Mouse (Mus musculus): Measurements from ENCODE around the gene Gm3045. TPM values are rescaled to one million over a fixed set of nuclear protein-coding genes. Genes with fewer than 3 reads are reported as not detected.
A peak's percentile ranks its signal among the peaks of the same experiment; 100 is the strongest.

Gene Gm3045
- total RNA-seq, 1 experiment from 2014 or later: not detected

DNA sequence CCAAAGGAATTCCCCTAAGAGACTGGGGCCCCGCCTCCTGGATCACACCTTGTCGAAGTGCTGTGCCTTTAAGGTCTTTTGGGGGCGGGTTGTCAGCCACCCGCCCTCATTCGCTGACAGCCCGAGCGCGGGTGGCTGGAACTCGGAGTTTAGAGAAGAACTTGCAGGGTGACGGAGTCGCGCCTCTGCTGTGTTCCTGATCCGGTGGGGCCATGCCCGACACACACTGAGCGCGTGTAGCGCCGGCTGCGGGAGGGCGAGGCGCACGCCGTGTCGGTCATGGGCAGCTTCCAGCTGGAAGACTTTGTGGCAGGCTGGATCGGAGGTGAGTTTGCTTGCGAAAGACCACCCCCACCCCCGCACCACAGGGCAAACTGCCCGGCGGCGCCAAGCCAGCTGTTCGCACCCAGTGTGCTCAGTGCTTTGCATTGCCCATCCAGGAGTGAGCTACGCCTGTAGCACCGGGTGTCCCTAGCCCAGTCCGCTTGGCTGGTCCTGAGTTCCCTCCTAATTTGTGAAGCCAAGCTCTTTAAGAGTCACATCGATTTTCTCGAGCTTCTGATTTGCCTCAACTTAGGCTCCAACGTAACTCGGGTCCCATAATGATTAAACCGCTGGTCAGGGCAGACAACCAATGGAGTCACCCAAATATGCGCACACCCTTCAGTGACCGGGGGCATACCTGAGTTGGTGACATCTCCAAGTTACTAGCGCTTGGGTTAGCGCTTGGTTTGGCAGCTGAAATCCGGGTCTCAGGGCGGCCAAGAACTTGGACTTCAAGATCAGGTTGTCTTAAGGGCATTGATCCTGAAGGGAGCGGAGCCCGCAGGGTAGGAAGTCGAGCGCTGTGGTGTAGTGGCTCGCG is 12.0 kb downstream of the Gm3045 start, which contains the start of gene Slc25a48:
Gene Slc25a48 (plus strand): TSS at position 145 of the 865 bp plus-strand sequence.
- DNase-seq: peak; percentile 81

DNA sequence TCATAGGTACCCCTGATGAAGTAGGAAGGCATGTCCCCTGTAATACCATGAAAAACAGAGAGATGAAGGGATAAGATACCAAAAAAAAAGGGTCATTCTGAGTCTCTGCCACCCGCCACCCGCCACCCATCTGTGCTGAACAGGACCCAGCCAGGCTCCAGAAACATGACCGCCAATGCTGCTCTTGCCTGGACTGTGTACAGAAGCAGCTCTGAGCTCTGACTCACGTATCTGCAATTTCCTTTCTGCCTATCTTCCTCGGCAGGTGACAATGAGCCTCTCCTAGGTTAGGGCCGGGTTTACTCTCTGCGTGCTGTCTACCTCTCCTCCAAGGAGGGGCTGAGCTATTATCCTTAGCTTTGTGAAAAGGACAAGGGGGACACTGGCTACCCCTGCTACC is 17.0 kb downstream of the Gm3045 start:
- DNase-seq: no peak

DNA sequence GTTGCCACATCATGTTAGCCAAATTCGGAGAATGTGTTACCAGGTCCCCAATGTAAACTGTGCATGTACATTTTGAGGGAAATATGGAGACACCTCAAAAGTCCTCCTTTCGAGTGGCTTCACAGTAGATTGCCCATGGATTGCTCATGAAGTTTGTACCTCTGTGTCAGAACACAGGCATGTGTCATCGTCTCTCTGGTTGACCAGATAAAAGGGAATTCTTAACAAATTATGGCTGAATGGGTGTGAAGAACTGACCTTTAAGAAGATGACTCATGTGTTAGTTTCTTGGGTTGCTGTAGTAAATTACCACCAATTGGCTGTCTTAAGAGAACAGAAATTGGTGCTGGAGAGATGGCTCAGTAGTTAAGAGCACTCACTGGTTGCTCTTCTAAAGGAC is 17.7 kb downstream of the Gm3045 start:
- no peak for DNase-seq

DNA sequence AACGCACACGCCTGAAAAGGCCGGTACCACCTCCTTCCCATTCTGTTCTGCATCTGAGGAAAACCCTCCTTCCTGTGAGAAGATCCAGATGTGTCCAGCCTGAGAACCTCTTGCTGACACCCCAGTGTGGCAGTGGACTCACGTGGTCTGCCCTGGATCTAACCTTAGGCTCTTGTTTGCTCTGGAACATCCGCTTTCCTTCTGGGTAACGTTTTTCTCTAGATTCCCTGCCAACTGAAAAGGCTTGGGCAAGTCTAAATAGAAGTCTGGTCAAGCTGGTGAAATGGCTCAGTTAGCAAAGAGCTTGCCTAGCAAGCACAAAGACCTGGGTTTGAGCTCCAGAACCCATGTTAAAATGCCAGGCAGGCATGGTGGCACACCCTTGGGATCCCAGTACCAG is 18.6 kb downstream of the Gm3045 start:
- DNase-seq: no peak

DNA sequence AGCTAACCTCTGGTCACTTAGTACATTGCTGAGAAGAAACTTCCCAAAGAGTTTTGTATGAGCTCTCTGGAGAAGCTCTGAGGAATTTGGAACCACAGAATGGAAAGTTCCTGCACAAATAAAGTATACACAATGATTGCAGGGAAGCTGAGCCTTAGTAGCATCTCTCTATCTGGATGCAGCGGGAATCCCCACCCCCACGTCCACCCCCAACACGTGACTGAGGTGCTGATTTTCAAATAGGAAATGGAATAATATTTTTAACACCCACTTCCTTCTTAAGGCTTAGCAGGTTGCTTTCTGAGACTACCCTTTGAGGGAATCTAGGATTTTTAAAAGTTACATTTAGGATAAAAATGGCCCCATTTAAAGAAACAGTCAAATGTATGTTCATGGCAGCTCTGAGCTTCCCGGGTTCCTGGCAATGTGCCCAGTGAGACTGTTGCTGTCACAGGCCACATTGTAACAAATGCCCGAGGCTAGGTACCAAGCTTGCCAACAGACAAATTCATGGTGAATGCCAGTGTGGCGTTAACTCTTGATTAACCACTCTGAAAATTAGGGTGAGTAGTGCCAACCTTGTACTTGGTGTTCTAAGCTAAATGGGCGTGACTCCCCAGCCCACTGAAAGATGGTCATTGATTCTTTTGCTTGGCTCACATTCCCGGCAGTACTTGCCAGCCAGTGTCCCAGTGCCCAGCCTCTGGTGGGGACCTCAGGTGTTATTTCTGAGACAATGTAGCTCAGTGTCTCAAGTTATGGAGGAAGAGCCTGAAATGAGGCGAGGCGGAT is 23.0 kb downstream of the Gm3045 start:
- peak; percentile 56 for DNase-seq

DNA sequence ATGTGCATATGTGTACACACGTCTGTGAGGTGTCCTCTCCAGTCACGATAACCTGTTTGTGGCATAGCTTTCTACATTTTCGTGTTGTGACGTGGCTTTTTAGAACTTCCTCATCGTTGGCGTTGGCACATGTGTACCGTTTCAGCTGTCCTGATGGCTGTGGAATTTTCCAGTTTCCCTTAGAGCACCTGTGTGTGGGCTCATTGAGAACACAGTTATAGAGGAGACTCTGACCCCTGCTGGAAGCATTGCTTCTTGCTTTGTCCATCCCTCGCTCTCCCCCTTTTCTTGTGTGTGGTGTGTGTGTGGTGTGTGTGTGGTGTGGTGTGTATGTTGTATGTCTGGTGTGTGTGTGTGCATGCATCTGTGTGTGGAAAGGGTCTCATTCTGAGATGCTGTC is 23.6 kb downstream of the Gm3045 start:
- no peak for DNase-seq

DNA sequence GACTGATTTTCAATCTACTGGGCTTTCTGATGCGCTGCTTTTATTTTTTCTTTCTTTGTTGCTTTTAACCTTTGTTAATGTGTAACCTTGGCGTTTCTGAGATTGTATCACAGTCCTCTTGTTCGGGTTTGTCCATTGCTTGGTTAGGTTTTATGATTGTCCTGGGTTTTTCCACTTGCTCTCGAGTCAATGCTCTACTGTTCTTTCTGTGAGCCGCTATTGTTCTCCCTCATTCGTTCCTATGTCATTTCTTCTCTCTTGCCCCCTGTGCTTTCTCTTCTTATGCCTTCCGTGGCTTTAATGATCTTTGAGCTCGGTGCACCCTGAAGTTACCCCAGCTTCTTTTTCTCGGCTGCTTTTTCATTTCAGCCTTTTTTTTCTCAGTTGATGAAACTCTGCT is 31.6 kb downstream of the Gm3045 start:
- no peak for DNase-seq

DNA sequence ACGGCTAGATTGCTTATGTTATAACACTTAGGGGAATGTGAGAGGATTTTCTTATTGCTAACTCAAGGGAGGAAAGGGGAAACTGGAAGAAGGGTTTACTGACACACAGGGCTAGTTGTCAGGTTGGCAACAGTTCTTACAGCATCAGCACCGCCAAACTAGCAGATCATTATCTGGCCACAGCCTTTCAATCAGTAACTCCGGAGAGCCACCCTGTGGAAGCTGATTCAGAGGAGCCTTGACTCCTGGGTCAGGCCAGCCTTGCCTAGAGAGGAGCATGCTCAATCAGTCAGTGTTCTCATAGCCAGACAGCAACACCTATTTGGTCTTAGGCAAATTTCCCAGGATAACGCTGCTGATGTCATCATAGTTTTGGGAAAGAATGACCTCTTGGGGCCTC is 35.1 kb downstream of the Gm3045 start:
- no peak for DNase-seq

DNA sequence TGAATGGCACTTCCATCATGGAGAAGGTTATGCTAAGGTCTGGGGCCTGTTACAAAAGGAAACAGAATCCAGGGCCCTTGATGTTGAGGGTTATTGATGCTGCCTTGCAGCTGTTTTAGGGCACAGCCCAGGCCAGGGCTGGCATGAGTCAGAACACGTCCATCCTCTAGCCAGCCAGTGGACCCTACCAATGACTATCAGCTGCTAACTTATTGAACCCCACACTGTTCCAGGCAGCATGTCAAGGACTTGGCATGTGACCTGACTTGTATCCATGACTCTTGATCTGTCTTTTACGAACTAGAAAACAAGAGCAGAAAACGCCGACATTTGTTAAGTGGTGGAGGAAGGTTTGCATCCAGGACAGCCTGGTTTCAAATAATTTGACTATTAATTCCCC is 36.4 kb downstream of the Gm3045 start:
- no peak for DNase-seq

DNA sequence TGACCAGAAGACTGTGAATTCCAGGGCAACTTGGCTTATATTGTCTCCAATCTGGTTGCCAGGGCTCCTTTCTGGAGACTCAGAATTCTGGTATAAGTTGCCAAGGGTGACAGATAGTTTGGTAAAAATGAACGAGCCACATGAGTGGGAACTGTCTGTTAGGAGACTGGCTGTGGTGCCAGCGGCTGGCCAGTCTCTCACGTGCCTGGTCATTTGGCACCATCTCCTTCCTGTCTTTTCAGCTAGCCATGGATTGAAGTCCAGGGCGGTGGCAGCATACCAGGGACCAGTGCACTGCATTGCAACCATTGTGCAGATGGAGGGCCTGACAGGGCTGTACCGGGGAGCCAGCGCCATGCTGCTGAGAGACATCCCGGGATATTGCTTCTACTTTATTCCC is 36.9 kb downstream of the Gm3045 start:
- no peak for DNase-seq

DNA sequence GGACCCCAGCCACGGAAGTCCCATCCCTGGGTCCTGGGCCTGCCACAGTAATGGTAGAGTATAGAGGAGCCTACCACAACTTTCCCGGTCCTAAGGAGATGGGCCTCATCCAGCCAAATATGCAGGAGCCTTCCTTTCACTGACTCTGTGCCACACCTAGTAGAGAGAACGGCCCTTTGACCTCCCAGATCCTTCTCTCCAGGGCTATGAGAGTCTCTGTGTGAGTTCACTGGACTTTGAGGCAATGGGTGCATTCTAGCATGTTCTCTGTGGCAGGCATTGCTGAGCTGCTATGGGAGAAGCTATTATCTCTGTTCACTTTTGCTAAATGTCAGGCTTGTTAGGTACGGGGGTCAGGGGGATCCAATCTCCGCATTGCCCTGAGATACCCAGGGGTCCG is 37.4 kb downstream of the Gm3045 start:
- DNase-seq: no peak

DNA sequence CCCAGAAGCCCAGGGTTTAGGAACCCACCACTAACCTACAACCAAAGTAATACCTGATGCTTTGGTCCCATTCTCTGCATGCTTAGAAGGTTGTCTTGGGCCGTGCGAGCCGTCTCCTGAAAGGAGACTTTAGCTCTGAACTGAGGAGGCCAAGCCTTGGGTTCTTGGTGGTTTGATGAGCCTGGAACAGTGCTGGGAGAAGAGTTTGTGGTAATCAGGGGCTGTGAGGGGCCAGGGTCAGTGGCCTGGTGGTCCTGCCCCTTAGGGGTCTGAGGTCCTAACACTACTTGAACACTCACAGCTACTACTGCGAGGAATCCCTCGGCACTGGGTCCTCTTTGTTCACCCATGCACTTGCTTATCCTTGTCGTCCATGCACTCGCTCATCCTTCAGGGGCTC is 41.4 kb downstream of the Gm3045 start:
- no peak for DNase-seq

DNA sequence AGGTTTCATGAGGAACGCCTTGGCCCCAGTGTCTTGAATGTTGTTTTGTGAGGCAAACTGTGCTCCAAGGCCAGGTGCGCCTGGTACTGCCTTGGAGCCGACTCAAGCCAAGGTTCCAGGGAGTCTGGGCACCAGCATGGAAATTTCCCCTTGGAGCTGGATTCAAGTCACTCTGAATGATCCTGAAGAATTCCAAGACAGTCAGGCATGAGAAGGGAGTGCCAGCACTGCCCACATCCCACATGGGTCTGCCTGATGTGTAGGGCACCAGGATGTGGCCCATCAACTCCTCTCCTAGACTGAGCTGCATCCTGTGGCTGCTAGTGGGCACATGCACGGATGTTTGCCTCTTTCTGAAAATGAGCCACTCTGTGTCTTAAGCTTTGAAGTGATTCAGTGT is 42.1 kb downstream of the Gm3045 start:
- DNase-seq: no peak

DNA sequence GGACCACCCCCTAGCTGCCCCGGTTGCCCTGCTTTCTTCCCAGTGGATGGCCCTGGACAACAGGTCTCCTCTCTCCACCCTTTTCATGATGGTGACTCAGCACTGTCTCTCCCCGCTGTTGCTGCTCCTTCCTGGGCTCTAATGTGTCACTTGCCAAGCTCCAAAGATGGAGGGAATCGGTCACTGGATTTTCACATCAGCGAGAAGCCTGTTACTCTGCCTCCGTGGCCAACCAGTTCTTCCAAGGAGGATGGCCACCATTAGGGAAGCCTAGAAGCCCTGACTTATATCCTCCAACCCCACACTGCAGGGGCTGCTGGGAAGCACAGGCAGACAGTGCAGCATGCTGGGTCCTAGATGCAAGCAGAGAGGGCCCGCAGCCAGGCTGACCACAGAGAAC is 44.8 kb downstream of the Gm3045 start:
- no peak for DNase-seq

DNA sequence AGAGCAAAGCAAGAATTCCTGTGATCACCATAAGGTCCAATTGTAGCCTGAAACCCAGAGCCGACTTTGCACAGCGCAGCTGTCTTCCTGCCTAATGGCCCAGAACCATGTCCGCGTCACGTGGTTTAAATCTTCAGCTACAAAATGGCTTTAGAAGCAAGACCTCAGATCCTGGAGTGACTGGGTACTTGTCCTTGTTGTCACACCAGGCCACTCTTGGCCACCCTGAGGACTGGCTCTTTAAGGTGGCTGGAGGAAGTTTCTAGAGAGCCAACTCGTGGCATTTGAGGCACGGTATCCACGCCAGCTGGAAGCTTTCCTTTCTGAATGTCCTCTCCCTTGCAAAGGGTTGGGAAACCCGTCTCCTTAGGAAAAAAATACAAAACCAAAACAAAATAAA is 45.6 kb downstream of the Gm3045 start:
- DNase-seq: peak; percentile 59

DNA sequence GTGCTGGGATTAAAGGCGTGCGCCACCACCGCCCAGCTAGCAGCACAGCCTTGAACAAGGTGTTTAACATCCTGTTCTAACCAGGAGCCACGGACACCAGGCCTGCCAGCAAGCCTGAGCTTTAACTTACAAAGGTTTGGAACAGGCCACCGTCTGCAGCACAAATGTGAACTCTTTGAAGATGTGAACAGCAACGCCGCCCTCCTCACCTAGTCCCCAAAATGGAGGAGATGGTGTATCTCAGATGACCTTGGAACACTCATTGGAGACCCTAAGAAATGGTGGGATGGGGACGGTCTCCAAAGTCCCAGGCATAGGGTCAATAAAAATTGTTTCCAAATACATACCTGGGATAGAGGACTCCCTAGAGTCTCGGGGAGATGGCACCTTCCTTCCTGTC is 46.3 kb downstream of the Gm3045 start:
- no peak for DNase-seq

DNA sequence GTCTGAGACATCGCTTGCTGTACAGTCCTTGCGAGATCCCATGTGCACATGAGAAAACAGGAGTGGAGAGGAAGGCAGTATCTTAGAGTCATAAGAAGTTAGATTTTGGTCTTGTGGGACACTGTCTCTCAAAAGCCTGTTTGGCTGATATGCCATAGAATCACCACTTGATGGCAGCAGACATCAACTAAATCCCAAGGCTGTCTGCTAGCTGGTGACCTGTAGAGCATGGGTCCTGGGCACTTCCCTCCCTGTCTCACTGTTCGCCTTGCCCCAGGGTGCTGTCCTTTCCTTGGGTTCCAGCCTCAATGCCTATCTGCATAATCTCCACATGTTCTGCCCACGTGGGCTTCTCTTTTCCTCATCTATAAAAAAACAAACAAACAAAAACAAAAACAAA is 49.0 kb downstream of the Gm3045 start:
- DNase-seq: peak; percentile 66

DNA sequence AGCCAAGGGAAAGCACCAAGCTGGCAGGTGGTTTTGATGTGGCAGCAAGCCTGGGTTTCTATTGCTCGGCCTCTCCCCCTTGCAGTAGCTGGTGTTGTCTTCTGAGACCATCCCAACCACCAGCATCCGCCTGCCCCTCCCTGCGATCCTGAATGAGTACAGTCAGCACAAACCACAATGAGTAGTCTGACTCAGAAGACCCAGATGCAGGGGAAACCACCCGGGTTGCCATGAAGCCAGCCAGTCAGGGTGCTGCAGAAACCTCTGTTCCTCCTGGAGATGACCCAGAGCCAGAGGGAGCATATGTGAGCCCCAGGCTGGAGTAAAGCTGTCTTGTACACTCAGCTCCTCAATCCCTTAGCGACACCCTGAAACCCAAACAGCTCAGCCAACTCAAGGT is 50.4 kb downstream of the Gm3045 start:
- DNase-seq: peak; percentile 24

DNA sequence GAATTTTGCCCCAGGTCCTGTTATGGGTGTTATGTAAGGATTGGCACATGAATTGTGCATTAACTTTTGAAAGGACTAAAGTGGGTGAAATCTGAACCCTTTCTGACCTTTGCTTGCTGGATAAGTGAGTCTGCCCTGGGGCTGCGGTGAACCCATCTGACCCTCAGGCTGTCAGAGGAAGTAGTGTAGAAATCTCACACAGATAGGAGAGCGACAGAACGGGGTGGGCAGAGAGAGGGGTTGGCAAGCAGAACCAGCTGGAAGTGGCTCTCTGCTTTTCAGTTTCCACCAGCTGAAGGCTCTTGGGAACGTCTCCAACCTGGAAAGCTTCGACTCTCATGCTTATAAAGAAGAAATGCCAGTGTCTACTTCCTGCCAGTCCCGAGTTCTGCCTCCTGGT is 50.9 kb downstream of the Gm3045 start:
- no peak for DNase-seq

DNA sequence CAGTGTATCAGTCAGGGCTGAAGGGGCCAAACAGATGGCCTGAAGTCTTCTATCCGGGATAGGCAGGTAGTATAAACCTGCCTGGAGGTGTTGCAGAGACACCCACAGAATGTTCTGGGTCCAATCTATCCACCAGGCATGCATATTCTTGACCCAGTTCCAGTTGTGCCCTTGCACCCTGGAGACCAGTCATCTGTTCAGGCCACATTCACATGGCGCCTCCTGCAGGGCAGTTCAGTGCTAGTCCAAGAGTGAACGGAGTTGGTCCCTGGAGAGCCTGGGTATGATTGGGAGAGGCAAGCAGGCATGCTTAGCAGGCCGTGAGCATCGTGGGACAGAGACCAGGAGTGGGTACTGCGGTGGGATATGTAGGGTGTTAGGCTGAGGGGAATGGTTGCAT is 51.6 kb downstream of the Gm3045 start:
- DNase-seq: peak; percentile 50

DNA sequence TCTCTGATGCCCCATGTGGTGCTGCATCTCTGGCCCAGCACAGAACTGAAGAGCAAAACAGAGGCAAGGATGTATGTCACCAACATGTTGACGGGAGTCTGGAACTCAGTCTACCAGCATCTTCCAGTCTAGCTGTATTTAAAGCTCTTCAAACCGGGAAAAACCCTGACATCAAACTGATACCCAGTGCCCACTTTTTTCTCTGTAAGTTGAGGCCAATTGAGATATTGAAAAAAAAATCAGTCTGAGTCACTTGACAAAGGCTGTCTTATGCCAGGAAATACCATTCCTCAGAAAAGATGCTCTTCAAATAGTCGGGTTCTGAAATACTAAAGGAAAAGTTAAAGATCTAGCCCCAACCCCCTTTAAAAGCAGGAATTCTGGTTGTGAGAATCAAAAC is 55.8 kb downstream of the Gm3045 start, which contains the start of gene Il9:
Gene Il9 (minus strand): TSS at position 101 of the 400 bp plus-strand sequence.
- no peak for DNase-seq
